Mouse (Mus musculus) stomach, embryonic 14.5 days (tissue): ENCODE measurements around the gene Tiam1. TPM values are rescaled to one million over a fixed set of nuclear protein-coding genes. Genes with fewer than 3 reads are reported as not detected.
A peak's percentile ranks its signal among the peaks of the same experiment; 100 is the strongest.

Experiments used
- ATAC-seq: fragments of 200-750 bp; cut with Nextera tagmentation; 2 replicates; pipeline ENCODE4 v1.8.0; 2017; ENCODE audit warnings: low read depth, moderate TSS enrichment; ENCODE audit not compliant: insufficient number of reproducible peaks, insufficient read depth, low FRiP score
- H3K27ac ChIP-seq: fragments of 300-500 bp; sonication (generic); 2 replicates; pipeline ENCODE4 v1.5.1; 2014; ENCODE audit warnings: mild to moderate bottlenecking, low read length, moderate library complexity, mixed read lengths
- H3K27me3 ChIP-seq: fragments of 300-500 bp; sonication (generic); 2 replicates; pipeline ENCODE4 v1.6.1; 2014; ENCODE audit warnings: low read length, control low read depth, mixed read lengths; ENCODE audit not compliant: control insufficient read depth, insufficient read depth
- H3K36me3 ChIP-seq: fragments of 300-500 bp; sonication (generic); 2 replicates; pipeline ENCODE4 v1.6.1; 2014; ENCODE audit warnings: mild to moderate bottlenecking, control low read depth, low read length, moderate library complexity, mixed read lengths; ENCODE audit not compliant: control insufficient read depth, insufficient read depth
- H3K4me1 ChIP-seq: fragments of 300-500 bp; sonication (generic); 2 replicates; pipeline ENCODE4 v1.6.1; 2014; ENCODE audit warnings: low read length, control low read depth, mixed read lengths; ENCODE audit not compliant: control insufficient read depth, insufficient read depth
- H3K4me2 ChIP-seq: fragments of 300-500 bp; sonication (generic); replicated peaks from 2 replicates; pipeline ENCODE4 v1.6.1; 2014; ENCODE audit warnings: low read depth, low read length, control low read depth
- H3K4me3 ChIP-seq: fragments of 300-500 bp; sonication (generic); 2 replicates; pipeline ENCODE4 v1.5.1; 2014; ENCODE audit warnings: low read depth, low read length, control low read depth
- H3K9ac ChIP-seq: fragments of 300-500 bp; sonication (generic); replicated peaks from 2 replicates; pipeline ENCODE4 v1.6.1; 2014; ENCODE audit warnings: low read depth, mild to moderate bottlenecking, control low read depth, low read length, moderate library complexity, mixed read lengths
- H3K9me3 ChIP-seq: fragments of 300-500 bp; sonication (generic); 2 replicates; pipeline ENCODE4 v1.6.1; 2016; ENCODE audit warnings: low read depth, low read length, control low read depth; ENCODE audit not compliant: control insufficient read depth
- WGBS: fragments of 180-500 bp; shearing (Covaris S2); extraction: QIAGEN DNeasy Blood & Tissue Kit; methylation state at CpG from one replicate; pipeline ENCODE4 v1.1.7; 2014; 5-methylcytosine and 5-hydroxymethylcytosine counted together
- polyA plus RNA-seq: library from polyadenylated mRNA; unstranded; fragments of >200 nt; fragmentation: Nextera tagmentation; extraction: Ambion mirVana; gene quantifications from 2 replicates; pipeline ENCODE4 v1.2.1, GENCODE M21; 2014

Gene Tiam1
- polyA plus RNA-seq, 1 experiment from 2014 or later = 38.4 TPM

DNA sequence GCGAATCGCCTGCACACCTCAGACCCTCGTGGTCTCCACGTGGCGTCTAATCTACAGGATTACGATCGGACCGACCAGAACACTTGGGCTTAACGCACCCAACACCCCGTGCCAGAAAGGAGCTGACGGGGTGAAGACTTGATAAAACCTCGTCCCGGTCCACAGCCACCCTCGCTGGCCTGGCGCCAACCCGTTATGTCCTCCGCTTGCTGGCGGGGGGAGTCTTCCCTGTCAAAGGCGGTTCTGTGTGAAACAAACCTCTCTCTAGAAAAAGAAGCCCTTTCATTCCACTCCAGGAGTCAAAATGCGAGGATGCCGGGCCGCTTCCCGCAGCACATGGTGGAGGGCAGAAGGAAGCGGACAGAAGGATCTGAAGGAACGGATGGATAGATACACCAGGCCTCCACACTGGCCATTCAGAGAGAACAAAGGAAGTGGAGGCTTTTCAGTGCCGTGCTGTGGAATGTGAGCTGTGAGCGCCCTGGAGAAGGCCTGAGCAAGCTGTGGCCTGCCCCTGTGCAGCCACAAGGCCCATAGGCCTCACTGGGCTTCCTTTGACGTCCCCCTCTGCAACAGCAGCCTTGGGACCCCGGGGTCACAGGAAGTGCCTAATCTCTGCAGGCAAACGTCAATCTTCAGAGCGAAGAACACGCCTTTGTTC, 131.9 kb downstream of the Tiam1 start:
- Histone ChIP-seq H3K36me3 (no peaks in the 10 kb centered on the region), H3K4me3 (no peak overlapping the region), H3K4me2 (no peak overlapping the region), H3K27ac (peak overlapping the region; percentile 3; the same call in 1 of the 2 replicates), H3K9me3 (no peaks in the 10 kb centered on the region), H3K4me1 (peaks cover 12% of the 10 kb centered on the region), H3K9ac (no peak overlapping the region), H3K27me3 (no peaks in the 10 kb centered on the region)
- 76% methylated on average over 32 of the region's 32 CpGs for WGBS
- ATAC-seq = peak; percentile 43; the same call in 1 of the 2 replicates

DNA sequence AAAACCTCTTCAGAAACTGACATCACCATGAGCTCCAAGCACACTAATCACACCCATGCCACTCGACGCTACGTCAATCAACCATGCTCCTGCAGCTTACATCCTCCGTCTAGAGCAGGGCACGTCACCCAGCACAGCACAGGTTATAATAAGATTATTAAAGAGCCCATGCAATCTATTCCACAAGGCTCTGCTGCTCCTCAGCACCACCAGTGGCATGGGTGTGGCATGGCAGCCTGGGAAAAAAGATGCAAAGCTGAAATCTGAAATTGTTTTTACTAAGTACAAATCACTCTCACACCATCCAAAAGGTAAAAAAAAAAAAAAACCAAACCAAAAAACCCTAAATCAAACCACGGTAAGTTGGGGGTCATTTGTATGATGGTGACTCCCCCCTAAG, 135.1 kb downstream of the Tiam1 start:
- Histone ChIP-seq H3K9ac (no peak overlapping the region), H3K27ac (no peak overlapping the region), H3K9me3 (no peaks in the 10 kb centered on the region), H3K4me2 (no peak overlapping the region), H3K4me1 (no peaks in the 10 kb centered on the region; the same call in 1 of the 2 replicates), H3K27me3 (no peaks in the 10 kb centered on the region), H3K36me3 (no peaks in the 10 kb centered on the region), H3K4me3 (no peak overlapping the region)
- ATAC-seq = no peak; the same call in 1 of the 2 replicates
- WGBS = 88% methylated on average over 6 of the region's 6 CpGs

DNA sequence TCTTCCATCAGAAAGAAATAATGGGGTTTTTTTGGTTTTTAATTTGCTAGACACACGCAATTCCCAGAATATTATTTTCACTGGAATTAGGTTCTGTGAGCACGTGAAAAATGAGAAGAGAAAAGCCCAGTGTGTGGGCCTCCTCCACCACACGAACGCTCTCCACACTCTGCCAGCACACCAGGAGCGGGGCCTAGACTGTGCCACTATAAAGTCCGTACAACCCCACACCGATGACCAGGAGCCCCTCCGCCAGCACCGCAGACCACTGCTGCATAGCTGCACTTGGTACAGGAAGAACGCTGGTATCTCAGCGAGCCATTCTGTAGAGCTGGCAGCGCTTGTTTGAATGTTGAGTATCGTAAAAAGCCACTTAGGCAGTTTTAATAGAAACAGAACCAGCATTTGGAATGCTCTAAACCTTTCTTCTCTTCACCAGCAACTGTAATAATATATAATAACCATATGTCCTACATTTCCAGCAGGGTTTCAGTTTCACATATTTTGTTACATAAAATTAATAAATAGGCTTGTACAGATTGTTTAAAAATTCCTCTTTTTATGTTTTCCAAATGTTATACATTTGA, 136.1 kb downstream of the Tiam1 start:
- Histone ChIP-seq H3K27me3 (no peaks in the 10 kb centered on the region), H3K4me3 (no peak overlapping the region), H3K9me3 (no peaks in the 10 kb centered on the region), H3K36me3 (no peaks in the 10 kb centered on the region), H3K4me2 (no peak overlapping the region), H3K27ac (peak overlapping the region; percentile 70; the same call in 1 of the 2 replicates), H3K9ac (no peak overlapping the region), H3K4me1 (no peaks in the 10 kb centered on the region)
- 68% methylated on average over 13 of the region's 13 CpGs for WGBS
- no peak for ATAC-seq

DNA sequence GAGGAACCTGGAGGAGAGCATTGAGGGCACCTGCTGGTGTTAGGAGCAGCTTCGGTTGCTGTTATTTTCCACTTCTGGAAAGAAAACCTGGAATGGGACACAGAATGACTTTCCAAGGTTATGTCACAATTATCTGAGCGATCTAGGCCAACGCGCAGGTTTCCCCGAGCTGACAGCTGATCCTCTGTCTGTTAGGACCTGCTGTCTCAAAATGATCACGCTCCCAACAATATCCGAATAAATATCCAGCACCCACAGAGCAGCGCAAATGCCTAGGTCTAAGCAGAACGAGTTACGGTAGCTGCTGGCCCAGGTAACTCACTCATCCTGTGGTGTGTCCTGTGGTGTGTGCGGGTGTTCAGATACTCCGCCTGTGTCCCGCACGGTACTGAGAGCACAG, 140.0 kb downstream of the Tiam1 start:
- H3K36me3 ChIP-seq = no peaks in the 10 kb centered on the region
- no peak for ATAC-seq

DNA sequence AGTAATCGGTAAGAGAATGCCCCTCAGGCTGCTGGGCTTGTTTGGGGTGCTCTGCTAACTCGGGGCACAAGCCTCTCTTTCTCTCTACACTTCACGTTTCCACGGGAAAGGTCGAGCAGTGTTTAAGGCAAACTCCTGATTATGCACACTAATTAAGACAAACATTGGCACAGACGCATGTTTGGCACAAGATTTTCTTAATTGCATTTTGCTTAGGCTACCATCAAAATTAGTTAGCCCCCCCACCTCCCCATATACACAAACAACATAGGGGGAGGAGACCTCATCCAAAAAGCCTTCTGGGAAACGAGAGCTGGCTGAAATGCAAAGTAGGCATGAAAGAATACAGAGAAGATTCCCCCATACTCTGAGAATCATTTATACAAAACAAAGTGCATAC, 148.4 kb downstream of the Tiam1 start:
- WGBS = 81% methylated on average over 7 of the region's 7 CpGs
- no peak overlapping the region for H3K9ac ChIP-seq
- no peaks in the 10 kb centered on the region for H3K9me3 ChIP-seq
- 0 out of 2 replicates have a peak, but pooled peaks cover 6% of the 10 kb centered on the region for H3K4me1 ChIP-seq
- no peaks in the 10 kb centered on the region; the same call in 1 of the 2 replicates for H3K36me3 ChIP-seq
- H3K27ac ChIP-seq = no peak overlapping the region
- no peak overlapping the region for H3K4me3 ChIP-seq
- H3K27me3 ChIP-seq = no peaks in the 10 kb centered on the region
- H3K4me2 ChIP-seq = no peak overlapping the region
- no peak for ATAC-seq

More for the DNA sequence above, 140.0 kb downstream of the Tiam1 start:
- Histone ChIP-seq H3K27me3 (no peaks in the 10 kb centered on the region), H3K4me1 (no peaks in the 10 kb centered on the region), H3K4me2 (no peak overlapping the region), H3K4me3 (no peak overlapping the region), H3K9ac (no peak overlapping the region), H3K9me3 (no peaks in the 10 kb centered on the region), H3K27ac (no peak overlapping the region)
- WGBS = 96% methylated on average over 14 of the region's 14 CpGs

DNA sequence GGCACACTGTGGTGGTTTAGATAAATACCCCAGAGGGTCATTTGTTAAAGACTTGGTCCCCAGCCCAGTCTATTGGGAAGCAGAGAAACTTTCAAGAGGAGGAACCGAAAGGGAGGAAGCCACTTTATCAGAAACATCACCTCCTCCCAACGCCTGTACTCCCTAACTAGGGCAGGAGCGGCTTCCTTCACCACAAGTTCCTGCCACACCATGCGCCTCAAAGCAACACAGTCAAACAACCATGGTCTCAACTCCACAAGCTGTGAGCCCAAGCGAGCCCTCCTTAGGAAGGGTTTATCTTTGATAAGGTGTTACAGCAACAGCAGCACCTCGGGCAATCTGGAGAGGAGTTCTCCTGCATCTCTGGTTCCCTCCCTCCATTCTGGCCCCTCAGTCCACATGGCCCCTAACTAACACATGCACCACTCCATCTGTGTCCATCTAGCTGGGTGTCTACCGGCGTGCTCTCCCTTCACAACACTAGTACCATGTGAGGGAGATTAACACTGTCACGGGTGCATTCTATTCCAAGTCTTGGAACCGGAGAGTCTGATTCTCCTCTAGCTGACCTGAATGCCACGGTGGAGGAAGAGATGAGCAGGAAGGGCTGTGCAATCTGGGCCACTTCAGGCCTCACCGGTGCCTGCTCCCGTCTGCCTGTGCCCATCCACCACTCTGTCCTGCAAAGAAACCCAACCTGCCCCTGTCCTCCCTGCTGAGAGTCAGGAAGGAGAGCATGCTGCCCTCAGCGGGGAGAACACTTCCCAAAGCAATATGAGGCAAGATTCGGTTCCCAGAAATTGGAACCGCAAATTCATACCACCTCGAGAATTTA, 149.4 kb downstream of the Tiam1 start:
- ATAC-seq = no peak
- no peak overlapping the region for H3K4me2 ChIP-seq
- no peaks in the 10 kb centered on the region for H3K27me3 ChIP-seq
- no peak overlapping the region for H3K9ac ChIP-seq
- WGBS = 83% methylated on average over 17 of the region's 17 CpGs
- H3K36me3 ChIP-seq = no peaks in the 10 kb centered on the region; the same call in 1 of the 2 replicates
- no peak overlapping the region for H3K27ac ChIP-seq
- H3K4me3 ChIP-seq = no peak overlapping the region
- H3K4me1 ChIP-seq = 0 out of 2 replicates have a peak, but pooled peaks cover 10% of the 10 kb centered on the region
- no peaks in the 10 kb centered on the region for H3K9me3 ChIP-seq

DNA sequence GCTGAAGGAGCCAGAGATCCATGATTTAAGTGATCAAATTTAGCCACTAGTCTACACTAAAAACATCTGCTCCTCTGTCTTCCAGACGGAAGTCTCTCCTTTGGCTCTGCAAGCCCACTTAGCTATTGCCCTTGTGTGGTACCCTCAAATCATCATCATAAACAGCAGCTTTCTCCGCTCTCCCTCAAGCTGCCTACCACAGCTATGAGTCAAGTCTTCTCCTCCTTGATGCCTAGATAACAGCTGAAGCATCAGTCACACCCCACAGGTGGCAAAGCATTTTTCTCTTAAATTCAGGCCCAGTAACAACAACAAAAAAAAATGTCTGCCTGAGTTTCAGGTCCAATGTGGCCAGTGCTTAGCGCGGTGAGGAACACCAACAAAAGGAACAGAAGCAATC, 150.1 kb downstream of the Tiam1 start:
- Histone ChIP-seq H3K36me3 (no peaks in the 10 kb centered on the region; the same call in 1 of the 2 replicates), H3K9me3 (no peaks in the 10 kb centered on the region), H3K27me3 (no peaks in the 10 kb centered on the region), H3K4me2 (no peak overlapping the region), H3K4me1 (0 out of 2 replicates have a peak, but pooled peaks cover 10% of the 10 kb centered on the region), H3K27ac (no peak overlapping the region), H3K9ac (no peak overlapping the region), H3K4me3 (no peak overlapping the region)
- ATAC-seq = no peak
- WGBS = 93% methylated on average over 4 of the region's 4 CpGs

DNA sequence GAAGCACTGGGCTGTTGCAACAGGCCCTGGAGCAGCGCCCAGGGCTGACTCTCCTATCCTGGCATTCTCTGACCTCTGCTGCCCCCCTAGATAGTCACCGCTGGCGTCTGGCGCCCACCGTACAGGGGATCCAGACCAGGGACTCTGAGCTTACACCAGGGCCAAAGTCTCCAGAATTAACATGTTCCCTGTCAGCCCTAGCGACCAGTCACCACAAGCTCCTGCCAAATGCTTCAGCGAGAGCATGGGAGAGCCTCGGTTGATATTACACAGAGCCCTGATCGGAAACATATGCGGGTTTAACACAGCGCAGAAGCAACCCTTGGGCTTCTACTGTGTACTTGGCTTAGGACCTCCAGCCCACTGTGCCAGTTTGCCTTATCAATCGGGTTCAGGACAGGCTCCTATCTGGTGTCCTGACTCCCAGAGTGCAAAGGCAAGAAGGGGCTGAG, 151.8 kb downstream of the Tiam1 start:
- 63% methylated on average over 12 of the region's 12 CpGs for WGBS
- peak; percentile 56; the same call in 1 of the 2 replicates for ATAC-seq

More for the DNA sequence above, 151.8 kb downstream of the Tiam1 start:
- Histone ChIP-seq H3K27ac (peak overlapping the region; percentile 58; the same call in 1 of the 2 replicates), H3K27me3 (no peaks in the 10 kb centered on the region), H3K36me3 (no peaks in the 10 kb centered on the region; the same call in 1 of the 2 replicates), H3K4me2 (no peak overlapping the region), H3K4me1 (0 out of 2 replicates have a peak, but pooled peaks cover 10% of the 10 kb centered on the region), H3K4me3 (no peak overlapping the region), H3K9ac (no peak overlapping the region), H3K9me3 (no peaks in the 10 kb centered on the region)
